Mouse (Mus musculus): ENCODE data around the gene Dtx4. TPM values are rescaled to one million over a fixed set of nuclear protein-coding genes. Genes with fewer than 3 reads are reported as not detected.

Dtx4 gene
- total RNA-seq, 1 experiment from 2014 or later, result 5.3 TPM

DNA sequence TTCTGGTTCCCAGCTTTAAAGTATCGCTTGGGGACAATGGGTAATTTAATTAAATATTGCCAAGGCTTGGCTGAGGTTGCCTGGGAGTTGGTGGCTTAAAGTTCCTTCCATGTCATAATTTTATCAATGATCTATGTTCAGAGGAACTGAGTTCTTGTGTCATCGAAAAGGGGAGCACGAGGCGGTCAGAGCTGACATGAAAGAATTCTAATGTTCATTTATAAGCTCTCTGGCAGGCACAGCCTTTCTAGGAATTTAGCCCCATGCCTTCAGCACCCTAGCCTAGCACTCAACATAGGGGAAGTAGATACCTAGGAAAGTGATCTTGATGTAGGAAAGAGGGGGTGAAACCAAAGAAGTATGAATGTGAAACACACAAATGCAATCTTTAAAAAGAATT, 2.9 kb downstream of the Dtx4 start:
- ATAC-seq (replicated peaks in 1 of 2; ENCODE audit: insufficient read depth in 1 of 2, low FRiP score in 2 of 2, low TSS enrichment in 1 of 2, low read depth in 1 of 2, poor library complexity in 2 of 2, severe bottlenecking in 2 of 2), result no peak

DNA sequence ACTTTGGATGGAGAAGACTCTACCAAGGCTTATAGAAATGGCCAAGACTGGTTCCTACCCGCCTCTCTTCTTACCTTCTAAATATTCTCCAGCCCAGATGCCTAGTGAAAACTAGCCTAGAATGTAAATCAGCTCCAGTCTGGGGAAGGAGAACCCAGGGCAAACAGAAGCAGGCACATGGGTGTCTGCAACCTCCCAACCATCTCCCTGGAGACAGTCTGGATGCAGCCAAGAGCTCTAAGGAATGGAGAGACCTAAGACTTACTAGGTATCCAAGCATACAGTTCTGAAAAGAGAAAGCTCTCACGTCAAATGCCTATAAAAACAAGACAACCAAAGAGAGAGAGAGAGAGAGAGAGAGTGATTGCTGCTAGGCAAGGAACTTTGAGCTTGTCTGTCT, 3.3 kb downstream of the Dtx4 start:
- no peak for ATAC-seq (replicated peaks in 1 of 2; ENCODE audit: insufficient read depth in 1 of 2, low FRiP score in 2 of 2, low TSS enrichment in 1 of 2, low read depth in 1 of 2, poor library complexity in 2 of 2, severe bottlenecking in 2 of 2)

DNA sequence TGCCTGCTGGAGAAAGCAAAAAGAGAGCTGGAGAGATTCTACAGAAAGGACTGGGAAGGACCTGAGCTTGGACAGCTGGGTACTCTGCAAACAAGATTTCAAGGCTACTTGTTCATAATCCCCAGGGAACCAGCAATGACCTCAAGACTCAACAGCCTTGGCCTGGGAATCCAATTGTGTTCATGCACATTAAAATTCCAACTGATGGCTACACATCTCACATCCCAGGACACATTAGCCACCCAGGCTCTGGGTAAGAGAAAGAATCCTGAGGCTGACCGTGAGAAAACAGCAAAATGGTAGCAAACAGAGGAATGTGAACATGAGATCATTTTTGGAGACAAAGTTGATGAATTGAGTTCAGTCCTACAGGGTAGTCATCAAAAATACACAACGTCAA, 5.0 kb downstream of the Dtx4 start:
- ATAC-seq (replicated peaks in 1 of 2; ENCODE audit: insufficient read depth in 1 of 2, low FRiP score in 2 of 2, low TSS enrichment in 1 of 2, low read depth in 1 of 2, poor library complexity in 2 of 2, severe bottlenecking in 2 of 2), result no peak

DNA sequence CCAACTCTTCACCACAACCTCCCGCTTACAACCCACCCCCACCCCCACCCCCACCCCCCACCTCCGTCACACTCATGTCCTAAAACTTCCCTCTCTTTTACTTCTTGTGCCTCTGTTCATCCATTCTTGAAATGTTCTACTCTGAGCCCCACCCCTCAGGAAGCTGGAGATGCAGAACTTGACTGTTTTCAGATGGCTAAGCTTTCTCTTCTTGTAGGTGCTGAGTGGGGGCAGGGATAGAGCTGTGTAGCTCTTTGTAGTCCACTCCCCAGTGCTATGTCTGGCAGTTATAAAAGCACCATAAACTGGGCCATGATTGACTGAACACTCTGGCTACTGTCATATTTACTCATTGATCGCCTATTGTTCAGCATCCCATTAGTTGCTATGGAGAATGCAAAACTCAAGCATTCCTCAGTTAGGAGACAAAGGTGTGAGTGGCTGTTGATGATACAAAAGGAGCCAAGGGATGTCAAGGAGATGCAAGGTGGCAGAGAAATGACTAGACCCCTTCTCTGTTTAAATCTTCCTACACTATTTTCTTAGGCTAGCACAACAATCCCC, 6.2 kb downstream of the Dtx4 start:
- ATAC-seq (replicated peaks in 1 of 2; ENCODE audit: insufficient read depth in 1 of 2, low FRiP score in 2 of 2, low TSS enrichment in 1 of 2, low read depth in 1 of 2, poor library complexity in 2 of 2, severe bottlenecking in 2 of 2), result no peak

DNA sequence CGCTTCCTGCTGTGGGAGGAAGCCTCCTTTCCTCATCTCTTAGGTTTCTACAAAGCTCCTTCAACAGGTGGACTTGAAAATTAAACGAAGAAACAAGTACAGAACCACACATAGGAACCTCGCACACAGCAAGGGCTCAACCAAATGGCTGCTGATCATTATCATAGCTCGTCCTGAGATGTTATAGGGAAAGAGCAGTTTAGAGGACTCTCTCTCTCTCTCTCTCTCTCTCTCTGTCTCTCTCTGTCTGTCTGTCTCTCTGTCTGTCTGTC, 7.1 kb downstream of the Dtx4 start:
- ATAC-seq (replicated peaks in 1 of 2; ENCODE audit: insufficient read depth in 1 of 2, low FRiP score in 2 of 2, low TSS enrichment in 1 of 2, low read depth in 1 of 2, poor library complexity in 2 of 2, severe bottlenecking in 2 of 2), result no peak

DNA sequence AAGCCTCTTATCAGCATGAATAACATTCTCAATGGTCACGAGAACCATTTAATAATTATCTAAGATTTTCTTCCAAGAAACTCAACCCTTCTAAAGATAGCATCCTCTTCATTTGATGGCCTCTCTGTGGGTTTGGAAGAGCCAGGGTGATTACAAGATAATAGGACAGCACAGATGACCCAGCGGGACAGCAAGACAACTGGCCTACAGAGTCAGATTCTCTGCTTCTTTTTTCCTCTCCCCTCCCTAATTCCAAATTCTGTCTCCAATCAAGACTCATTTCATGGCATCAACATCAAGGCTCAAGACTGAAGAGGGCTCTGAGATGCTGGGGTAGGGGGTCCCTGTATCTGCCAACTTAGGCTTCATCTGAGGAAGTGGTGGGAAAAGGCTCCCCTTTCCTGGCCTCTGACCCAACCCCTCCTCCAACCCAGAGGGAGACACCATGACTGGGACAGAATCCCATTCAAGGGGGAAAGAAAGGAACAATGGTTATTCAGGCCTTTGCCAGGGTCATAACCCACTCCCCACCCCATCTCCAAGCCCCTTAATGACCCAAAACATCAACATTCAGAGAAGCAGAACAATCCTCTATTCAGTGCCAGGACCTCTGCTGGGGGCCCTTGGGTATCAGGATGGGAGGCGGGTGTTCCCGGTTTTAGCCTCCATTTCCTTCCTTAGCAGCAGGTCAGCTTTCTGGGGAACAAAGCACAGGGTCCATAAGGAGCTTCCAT, 7.6 kb downstream of the Dtx4 start:
- no peak for ATAC-seq (replicated peaks in 1 of 2; ENCODE audit: insufficient read depth in 1 of 2, low FRiP score in 2 of 2, low TSS enrichment in 1 of 2, low read depth in 1 of 2, poor library complexity in 2 of 2, severe bottlenecking in 2 of 2)

DNA sequence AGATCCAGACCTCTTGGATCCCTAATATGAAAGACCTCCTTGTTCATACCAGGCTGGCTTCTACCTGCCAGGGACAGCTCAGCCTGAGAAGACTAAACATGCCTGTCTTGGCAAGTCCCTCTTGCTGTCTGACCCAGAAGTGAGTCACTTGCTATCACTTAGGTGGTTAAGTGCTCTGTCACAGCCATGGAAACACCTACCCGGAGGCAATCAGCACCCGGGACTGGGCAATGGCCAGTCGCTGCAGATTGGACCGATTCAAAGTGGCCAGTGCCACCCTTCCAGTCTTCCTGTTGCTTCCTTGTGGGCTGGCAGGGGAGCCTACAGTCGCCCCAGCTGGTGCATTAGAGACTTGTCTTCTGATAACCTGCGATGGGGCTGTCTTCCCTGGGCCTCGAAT, 9.6 kb downstream of the Dtx4 start:
- no peak for ATAC-seq (replicated peaks in 1 of 2; ENCODE audit: insufficient read depth in 1 of 2, low FRiP score in 2 of 2, low TSS enrichment in 1 of 2, low read depth in 1 of 2, poor library complexity in 2 of 2, severe bottlenecking in 2 of 2)

DNA sequence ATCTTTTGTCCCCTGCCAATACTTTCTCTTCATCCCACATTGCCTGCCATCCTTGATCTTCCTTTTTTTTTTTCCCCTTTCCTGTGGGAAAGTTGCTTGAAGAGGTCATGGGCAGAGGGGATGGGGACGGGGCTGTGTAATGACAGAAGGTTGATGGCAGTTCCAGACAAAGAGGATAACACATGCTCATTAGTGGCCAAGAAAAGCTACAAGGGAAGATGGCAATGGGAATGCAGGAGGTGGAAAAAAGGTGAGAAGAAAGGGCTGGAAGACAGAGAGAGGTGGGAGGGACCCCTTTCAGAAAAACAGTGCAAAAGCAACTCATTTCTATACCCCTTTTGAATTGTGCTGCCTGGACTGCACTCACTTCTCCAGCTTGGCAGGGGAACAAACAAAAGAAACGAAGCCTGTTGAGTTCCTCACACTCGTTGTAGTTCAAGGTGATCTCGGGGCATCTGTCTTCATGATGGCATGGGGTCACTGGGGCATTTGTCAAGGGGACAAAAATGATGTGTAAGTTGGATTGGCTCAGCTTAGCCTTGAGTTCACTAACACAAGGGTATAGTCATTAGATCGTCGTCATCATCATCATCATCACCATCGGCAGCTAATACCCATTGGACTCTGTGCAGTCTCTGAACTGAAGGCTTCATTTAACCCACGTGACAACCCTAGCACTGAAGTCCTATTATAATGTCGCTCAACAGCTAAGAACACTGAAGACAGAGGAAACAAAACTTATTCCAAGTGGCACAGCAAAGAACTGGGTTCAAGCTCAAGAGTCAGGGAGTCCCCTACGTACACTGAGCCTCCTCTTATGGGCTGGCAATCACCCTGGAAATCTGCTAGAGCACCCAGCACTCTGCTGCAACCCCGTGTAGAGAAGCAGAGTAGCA, 11.3 kb downstream of the Dtx4 start:
- ATAC-seq (replicated peaks in 1 of 2; ENCODE audit: insufficient read depth in 1 of 2, low FRiP score in 2 of 2, low TSS enrichment in 1 of 2, low read depth in 1 of 2, poor library complexity in 2 of 2, severe bottlenecking in 2 of 2), result no peak

DNA sequence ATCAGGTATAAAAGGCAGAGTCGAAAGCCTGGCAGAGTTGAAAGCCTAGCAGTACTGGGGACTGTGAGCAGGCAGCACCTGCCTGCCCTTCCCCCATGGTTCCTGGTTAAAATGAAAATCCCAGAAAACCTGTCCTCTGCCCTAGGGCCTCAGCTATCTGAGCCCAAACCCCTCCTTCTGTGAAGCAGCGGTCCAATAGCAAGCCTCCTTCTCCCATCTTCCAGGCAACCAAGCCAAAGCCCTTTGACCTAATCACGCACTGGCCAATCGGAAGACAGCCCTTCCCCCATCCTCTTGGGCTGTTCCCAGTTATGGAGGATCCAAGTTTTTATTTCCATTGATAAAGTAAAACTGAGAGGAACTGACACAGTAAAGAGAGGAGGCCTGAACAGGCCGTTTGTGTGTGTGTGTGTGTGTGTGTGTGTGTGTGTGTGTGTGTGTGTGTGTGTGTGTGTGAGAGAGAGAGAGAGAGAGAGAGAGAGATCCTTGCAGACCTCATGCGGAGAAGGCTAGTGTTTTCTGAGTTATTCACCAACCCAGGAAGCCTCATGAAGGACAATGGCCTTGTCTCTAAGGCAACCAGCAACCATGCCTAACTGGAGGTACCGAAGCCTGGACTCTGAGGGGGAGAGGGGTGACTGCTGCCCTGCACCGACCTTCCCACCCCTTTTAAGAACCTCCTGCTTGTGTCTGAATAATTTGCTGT, 12.1 kb downstream of the Dtx4 start:
- ATAC-seq (replicated peaks in 1 of 2; ENCODE audit: insufficient read depth in 1 of 2, low FRiP score in 2 of 2, low TSS enrichment in 1 of 2, low read depth in 1 of 2, poor library complexity in 2 of 2, severe bottlenecking in 2 of 2), result no peak

DNA sequence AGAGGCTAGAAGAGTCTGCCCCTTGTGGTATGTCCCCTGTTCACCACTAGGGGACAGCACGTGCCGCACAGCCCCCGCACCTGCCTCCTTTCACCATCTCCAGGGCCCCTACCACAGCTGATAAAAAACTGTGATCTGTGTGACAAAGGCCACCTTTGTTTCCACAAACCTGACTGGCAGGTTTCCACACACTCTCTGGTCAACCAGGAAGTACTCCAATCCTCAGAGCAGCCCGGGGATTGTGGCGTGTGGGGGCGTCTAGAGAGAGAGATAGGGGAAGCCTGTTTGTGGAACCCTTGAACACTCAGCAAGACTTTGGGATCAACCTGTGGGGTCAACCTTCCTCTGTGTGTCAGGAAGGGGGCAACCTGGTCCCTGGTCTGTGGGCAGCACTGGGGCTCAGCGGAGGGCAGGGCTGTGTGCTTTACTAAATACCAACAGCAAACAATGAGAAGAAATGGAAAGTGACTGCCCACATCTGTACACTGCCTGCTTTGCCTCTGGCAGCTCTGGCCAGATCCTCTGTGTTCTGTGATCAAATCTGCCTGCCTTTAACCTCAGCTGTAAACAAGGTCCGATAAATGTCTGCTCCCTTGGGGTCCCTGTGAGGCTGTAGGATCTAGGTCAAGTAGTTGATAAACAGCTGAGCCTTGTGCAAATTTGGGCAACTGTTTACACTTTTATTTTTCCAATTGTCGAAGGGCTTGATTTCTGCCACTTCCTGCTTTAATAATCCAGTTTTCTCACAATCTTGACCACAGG, 12.9 kb downstream of the Dtx4 start:
- peak; percentile 88 to 89 for ATAC-seq (replicated peaks in 1 of 2; ENCODE audit: insufficient read depth in 1 of 2, low FRiP score in 2 of 2, low TSS enrichment in 1 of 2, low read depth in 1 of 2, poor library complexity in 2 of 2, severe bottlenecking in 2 of 2)

DNA sequence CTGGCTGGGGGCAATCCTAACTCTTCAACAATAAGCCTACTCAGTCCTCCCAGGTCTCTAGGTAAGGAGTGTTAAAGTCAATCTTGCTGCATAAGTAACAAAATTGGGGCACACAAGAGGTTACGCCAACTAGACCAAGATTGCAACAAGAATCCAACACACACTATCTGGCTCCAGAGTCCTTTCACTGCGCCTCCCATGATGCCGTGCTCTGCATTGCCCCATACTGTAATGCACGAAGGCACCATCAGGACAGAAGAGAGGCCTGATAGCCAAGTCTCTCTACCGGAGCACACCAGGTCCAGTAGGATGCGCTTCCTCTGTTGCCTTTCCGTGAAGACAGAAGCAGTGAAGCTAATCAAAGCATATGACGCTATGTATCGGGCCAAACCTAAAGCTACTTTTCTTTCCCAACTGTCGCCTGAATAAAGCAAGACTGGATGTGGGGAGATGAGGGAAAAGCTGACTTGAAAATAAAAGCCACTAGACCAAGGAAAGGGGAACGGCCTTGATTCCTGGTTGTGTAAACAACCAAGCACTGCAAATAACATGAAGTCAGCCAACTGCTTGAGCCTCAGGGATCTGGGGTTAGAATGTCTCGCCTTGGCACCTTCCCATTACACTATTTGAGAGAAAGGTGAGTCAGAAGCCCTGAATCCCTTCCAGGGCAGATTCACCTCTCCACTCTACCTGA, 13.6 kb downstream of the Dtx4 start:
- no peak for ATAC-seq (replicated peaks in 1 of 2; ENCODE audit: insufficient read depth in 1 of 2, low FRiP score in 2 of 2, low TSS enrichment in 1 of 2, low read depth in 1 of 2, poor library complexity in 2 of 2, severe bottlenecking in 2 of 2)

DNA sequence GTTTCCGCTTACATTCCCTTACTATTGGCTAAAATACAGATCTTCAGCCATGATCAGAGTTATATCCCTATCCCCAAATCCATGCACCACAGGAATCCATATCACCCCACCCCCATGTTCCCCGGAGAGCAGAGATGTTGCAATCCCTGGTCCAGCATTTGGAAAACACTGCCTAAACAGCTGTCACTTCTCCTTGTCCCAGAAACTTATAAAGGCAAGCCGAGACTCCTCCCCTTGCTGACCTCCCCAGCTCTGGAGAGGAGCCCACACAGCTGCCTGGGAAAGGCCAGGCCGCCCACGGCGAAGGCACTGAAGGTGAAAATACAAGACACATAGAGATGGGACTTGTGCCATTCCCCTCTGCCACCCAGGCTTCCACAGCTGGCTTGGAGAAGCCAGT, 14.4 kb downstream of the Dtx4 start:
- ATAC-seq (replicated peaks in 1 of 2; ENCODE audit: insufficient read depth in 1 of 2, low FRiP score in 2 of 2, low TSS enrichment in 1 of 2, low read depth in 1 of 2, poor library complexity in 2 of 2, severe bottlenecking in 2 of 2), result no peak

DNA sequence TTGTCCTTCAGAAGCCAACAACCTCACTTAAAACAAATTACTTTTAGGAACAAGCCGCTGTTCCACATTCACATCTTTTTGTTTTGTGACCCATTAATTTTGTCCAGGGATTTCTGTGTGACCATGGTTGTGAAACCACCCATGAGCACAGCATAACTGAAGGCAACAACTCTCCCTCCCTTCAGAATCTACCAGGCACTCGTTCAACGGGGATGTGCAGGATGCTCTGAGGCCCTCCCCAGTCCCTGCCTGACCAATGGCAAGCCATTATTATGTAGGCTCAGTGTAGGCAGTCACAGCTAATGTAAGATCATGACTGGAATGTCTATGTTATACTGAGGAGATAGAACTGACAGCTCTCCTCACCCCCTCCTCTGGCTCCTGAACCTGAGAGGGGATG, 15.6 kb downstream of the Dtx4 start:
- no peak for ATAC-seq (replicated peaks in 1 of 2; ENCODE audit: insufficient read depth in 1 of 2, low FRiP score in 2 of 2, low TSS enrichment in 1 of 2, low read depth in 1 of 2, poor library complexity in 2 of 2, severe bottlenecking in 2 of 2)

DNA sequence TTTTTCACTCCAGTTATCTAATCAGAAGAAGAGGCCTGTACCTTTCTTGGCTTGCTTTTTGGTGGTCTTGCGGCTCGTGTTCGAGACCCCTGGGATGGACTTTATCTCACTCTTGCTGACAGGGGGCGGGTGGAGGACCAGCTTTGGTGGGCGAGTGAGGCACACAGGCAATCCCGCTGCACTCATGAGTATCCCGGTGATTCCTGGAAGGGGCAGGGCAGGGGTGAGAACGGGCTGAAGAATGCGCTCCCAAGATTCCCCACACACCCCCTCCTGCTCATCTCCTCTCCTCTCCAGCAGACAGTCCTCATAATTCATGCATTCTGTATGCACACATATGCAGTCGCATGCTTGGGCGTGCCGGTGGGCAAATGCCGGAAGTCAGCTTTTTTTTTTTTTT, 16.0 kb downstream of the Dtx4 start:
- ATAC-seq (replicated peaks in 1 of 2; ENCODE audit: insufficient read depth in 1 of 2, low FRiP score in 2 of 2, low TSS enrichment in 1 of 2, low read depth in 1 of 2, poor library complexity in 2 of 2, severe bottlenecking in 2 of 2), result no peak

DNA sequence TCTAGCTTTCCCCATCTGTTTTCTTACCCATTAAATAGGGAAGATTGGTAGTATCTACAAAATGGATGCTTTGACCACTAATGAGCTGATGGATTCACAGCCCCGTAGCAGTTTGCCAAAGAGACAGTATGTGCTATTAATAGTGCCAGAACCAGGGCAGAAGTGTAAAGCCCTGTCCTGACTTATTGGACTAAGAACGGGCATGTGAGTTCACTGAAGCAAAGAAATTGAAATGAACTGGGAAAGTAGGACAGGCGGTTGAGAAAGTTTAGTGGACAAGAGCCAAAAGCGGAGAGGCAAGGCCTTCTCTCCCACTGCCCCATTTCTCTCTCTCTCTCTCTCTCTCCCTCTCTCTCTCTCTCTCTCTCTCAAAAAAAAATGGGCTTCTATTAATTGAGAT, 17.0 kb downstream of the Dtx4 start:
- ATAC-seq (replicated peaks in 1 of 2; ENCODE audit: insufficient read depth in 1 of 2, low FRiP score in 2 of 2, low TSS enrichment in 1 of 2, low read depth in 1 of 2, poor library complexity in 2 of 2, severe bottlenecking in 2 of 2), result no peak

DNA sequence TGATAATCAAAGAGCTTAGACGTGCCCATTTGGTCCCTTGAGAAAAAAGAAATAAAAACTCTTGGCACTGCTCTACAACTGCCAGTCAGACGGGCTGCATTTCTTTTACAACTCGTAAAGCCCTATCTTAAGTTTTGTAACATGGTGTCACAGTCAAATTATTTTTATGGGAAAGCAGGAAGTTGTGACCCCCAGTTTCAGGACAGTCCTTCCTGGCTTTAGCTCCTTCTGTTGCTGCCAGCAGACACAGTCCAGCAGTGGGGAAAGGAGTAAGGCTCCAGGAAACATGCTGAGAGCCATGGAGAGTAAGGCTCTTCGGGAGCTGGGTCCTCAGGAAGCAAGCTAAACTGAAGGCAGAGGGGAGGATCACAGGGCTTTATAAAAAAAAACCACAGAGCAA, 17.5 kb downstream of the Dtx4 start:
- no peak for ATAC-seq (replicated peaks in 1 of 2; ENCODE audit: insufficient read depth in 1 of 2, low FRiP score in 2 of 2, low TSS enrichment in 1 of 2, low read depth in 1 of 2, poor library complexity in 2 of 2, severe bottlenecking in 2 of 2)

DNA sequence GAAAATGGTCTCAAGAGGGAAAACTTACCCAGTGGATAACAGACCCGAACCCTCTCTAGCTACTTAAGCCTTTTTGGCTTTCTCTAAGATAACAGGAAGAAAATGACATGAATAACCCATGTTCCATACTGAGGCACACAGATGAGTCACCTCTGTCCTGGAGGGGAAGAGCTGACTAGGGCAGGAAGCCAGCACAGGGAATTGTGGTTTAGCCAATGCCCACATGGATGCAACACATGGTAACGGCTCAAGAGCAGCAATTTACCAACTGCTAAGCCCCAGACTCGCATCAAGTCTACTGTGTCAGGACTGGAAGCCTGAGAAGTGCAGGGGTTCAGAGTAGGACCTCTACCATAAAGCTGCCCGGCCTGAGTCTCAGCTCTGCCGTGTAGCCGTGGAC, 22.9 kb downstream of the Dtx4 start:
- ATAC-seq (replicated peaks in 1 of 2; ENCODE audit: insufficient read depth in 1 of 2, low FRiP score in 2 of 2, low TSS enrichment in 1 of 2, low read depth in 1 of 2, poor library complexity in 2 of 2, severe bottlenecking in 2 of 2), result peak; percentile 34 to 56
